ENCODE assay signal across 12 mouse cellular contexts in genomic region chr1:156787164-156787863, GRCm38 (mm10). TPM values are rescaled to one million over a fixed set of nuclear protein-coding genes. Genes with fewer than 3 reads are reported as not detected.
DNase-seq lines count a peak whose midpoint lies in the region; ATAC-seq and TF ChIP-seq lines count a peak whose summit lies in the region.
"Had no signal": no experiment of that assay in that cellular context is flagged by ENCODE, and none has a peak within 500 bp of the region (broad histone marks: within the 10 kb centered on the region; RNA-seq: fewer than 3 reads in every experiment).

No protein-coding gene starts in this region.

- no peaks in the 10 kb centered on the region for H3K27me3 ChIP-seq in liver, postnatal 0 days (ENCODE audit: insufficient read depth, low read length)
- no peaks in the 10 kb centered on the region for H3K27me3 ChIP-seq in liver, embryonic 11.5 days (replicated peaks; ENCODE audit: control insufficient read depth, insufficient read depth, low read length)
- H3K27me3 ChIP-seq in embryonic facial prominence, embryonic 12.5 days, result no peaks in the 10 kb centered on the region
- H3K27me3 ChIP-seq in midbrain, embryonic 15.5 days (replicated peaks), result no peaks in the 10 kb centered on the region
- H3K27me3 ChIP-seq in kidney, embryonic 14.5 days (ENCODE audit: control insufficient read depth, insufficient read depth, low read length), result no peaks in the 10 kb centered on the region
- H3K27me3 ChIP-seq: liver, embryonic 15.5 days had no signal

- H3K9ac ChIP-seq in liver, postnatal 0 days (replicated peaks), result no peak overlapping the region
- no peak overlapping the region for H3K9ac ChIP-seq in liver, embryonic 11.5 days (ENCODE audit: low read depth, low read length)
- H3K9ac ChIP-seq in embryonic facial prominence, embryonic 12.5 days, result no peak overlapping the region
- H3K9ac ChIP-seq in midbrain, embryonic 15.5 days, result no peak overlapping the region
- no peak overlapping the region for H3K9ac ChIP-seq in kidney, embryonic 14.5 days (ENCODE audit: low read depth, low read length)
- H3K9ac ChIP-seq: liver, embryonic 15.5 days; midbrain, embryonic 12.5 days had no signal

- TF ChIP-seq CTCF in liver, postnatal 0 days (IDR thresholded peaks at IDR 0.05; ENCODE audit: low read depth), result no peak

- no peaks in the 10 kb centered on the region for H3K36me3 ChIP-seq in liver, postnatal 0 days (replicated peaks; ENCODE audit: insufficient read depth, low read length)
- no peaks in the 10 kb centered on the region for H3K36me3 ChIP-seq in liver, embryonic 11.5 days (ENCODE audit: control insufficient read depth, insufficient read depth, low read length)
- H3K36me3 ChIP-seq in embryonic facial prominence, embryonic 12.5 days, result no peaks in the 10 kb centered on the region
- H3K36me3 ChIP-seq in midbrain, embryonic 15.5 days (replicated peaks), result no peaks in the 10 kb centered on the region
- H3K36me3 ChIP-seq in kidney, embryonic 14.5 days (ENCODE audit: control insufficient read depth, insufficient read depth, low read length), result no peaks in the 10 kb centered on the region
- H3K36me3 ChIP-seq: liver, embryonic 15.5 days; midbrain, embryonic 12.5 days had no signal

- no peak overlapping the region for H3K27ac ChIP-seq in liver, postnatal 0 days (ENCODE audit: low read depth)
- H3K27ac ChIP-seq in liver, embryonic 11.5 days (ENCODE audit: low read depth, low read length), result no peak overlapping the region
- no peak overlapping the region for H3K27ac ChIP-seq in embryonic facial prominence, embryonic 12.5 days
- no peak overlapping the region for H3K27ac ChIP-seq in midbrain, embryonic 15.5 days
- H3K27ac ChIP-seq in kidney, embryonic 14.5 days (ENCODE audit: low read depth, low read length), result no peak overlapping the region
- H3K27ac ChIP-seq: heart, adult 2 months; liver, embryonic 15.5 days; midbrain, embryonic 12.5 days had no signal

- WGBS in liver, postnatal 0 days (ENCODE audit: insufficient replicate concordance), result 54% methylated on average over 6 of the region's 6 CpGs
- WGBS in liver, embryonic 11.5 days, result 57% methylated on average over 6 of the region's 6 CpGs
- WGBS in embryonic facial prominence, embryonic 12.5 days, result 56% methylated on average over 6 of the region's 6 CpGs
- WGBS in midbrain, embryonic 15.5 days, result 22% methylated on average over 6 of the region's 6 CpGs
- 51% methylated on average over 6 of the region's 6 CpGs for whole genome bisulfite sequencing in kidney, embryonic 14.5 days

- peak; percentile 21 to 36 for DNase-seq in cerebellum, postnatal 10 days
- no peak for DNase-seq in cerebellum, adult 9-11 months
- peak; percentile 6 for DNase-seq in liver, postnatal 0 days
- DNase-seq in liver, embryonic 11.5 days (ENCODE audit: low spot score), result no peak
- no peak for DNase-seq in gastrocnemius, adult 8-10 months (ENCODE audit: low spot score in 2 of 2)
- DNase-seq: cerebellum, adult 11-12 months; heart, adult 2 months had no signal

- no peaks in the 10 kb centered on the region for H3K9me3 ChIP-seq in liver, postnatal 0 days (ENCODE audit: low read length)
- H3K9me3 ChIP-seq in liver, embryonic 11.5 days (ENCODE audit: control insufficient read depth, low read length), result no peaks in the 10 kb centered on the region
- H3K9me3 ChIP-seq in embryonic facial prominence, embryonic 12.5 days, result no peaks in the 10 kb centered on the region
- no peaks in the 10 kb centered on the region for H3K9me3 ChIP-seq in midbrain, embryonic 15.5 days
- no peaks in the 10 kb centered on the region for H3K9me3 ChIP-seq in kidney, embryonic 14.5 days (ENCODE audit: control insufficient read depth, low read length)
- H3K9me3 ChIP-seq: liver, embryonic 15.5 days; midbrain, embryonic 12.5 days had no signal

- H3K4me1 ChIP-seq in liver, postnatal 0 days (ENCODE audit: insufficient read depth), result no peaks in the 10 kb centered on the region
- 0 out of 2 replicates have a peak, but pooled peaks cover 3% of the 10 kb centered on the region for H3K4me1 ChIP-seq in liver, embryonic 11.5 days (replicated peaks; ENCODE audit: control insufficient read depth, insufficient read depth, low read length)
- H3K4me1 ChIP-seq in embryonic facial prominence, embryonic 12.5 days, result peaks cover 32% of the 10 kb centered on the region; the same call in 1 of the 2 replicates
- peaks cover 7% of the 10 kb centered on the region for H3K4me1 ChIP-seq in midbrain, embryonic 15.5 days
- peaks cover 4% of the 10 kb centered on the region; the same call in 1 of the 2 replicates for H3K4me1 ChIP-seq in kidney, embryonic 14.5 days (ENCODE audit: control insufficient read depth, insufficient read depth, low read length)
- H3K4me1 ChIP-seq: liver, embryonic 15.5 days had no signal

- no peak overlapping the region for H3K4me2 ChIP-seq in liver, postnatal 0 days (ENCODE audit: low read depth, low read length)
- no peak overlapping the region for H3K4me2 ChIP-seq in liver, embryonic 11.5 days
- H3K4me2 ChIP-seq in embryonic facial prominence, embryonic 12.5 days (replicated peaks), result 0 out of 2 replicates have a peak overlapping the region, but pooled peaks have one; percentile 5
- no peak overlapping the region for H3K4me2 ChIP-seq in midbrain, embryonic 15.5 days
- no peak overlapping the region for H3K4me2 ChIP-seq in kidney, embryonic 14.5 days (replicated peaks; ENCODE audit: low read depth, low read length)
- H3K4me2 ChIP-seq: liver, embryonic 15.5 days; midbrain, embryonic 12.5 days had no signal

- no peak for ATAC-seq in liver, postnatal 0 days
- no peak for ATAC-seq in liver, embryonic 11.5 days (replicated peaks; ENCODE audit: low FRiP score)
- ATAC-seq in embryonic facial prominence, embryonic 12.5 days (ENCODE audit: insufficient number of reproducible peaks, insufficient read depth, low FRiP score, low TSS enrichment), result no peak
- 0 out of 2 replicates have a peak, but pooled peaks have one; percentile 34 for ATAC-seq in midbrain, embryonic 15.5 days (replicated peaks)
- ATAC-seq in kidney, embryonic 14.5 days (ENCODE audit: low FRiP score, low TSS enrichment), result no peak

- no peak overlapping the region for H3K4me3 ChIP-seq in liver, postnatal 0 days (ENCODE audit: low read depth, low read length)
- H3K4me3 ChIP-seq in liver, embryonic 11.5 days (ENCODE audit: low read depth, low read length), result no peak overlapping the region
- H3K4me3 ChIP-seq in embryonic facial prominence, embryonic 12.5 days, result no peak overlapping the region
- no peak overlapping the region for H3K4me3 ChIP-seq in midbrain, embryonic 15.5 days
- H3K4me3 ChIP-seq in kidney, embryonic 14.5 days (ENCODE audit: low read length), result no peak overlapping the region
- H3K4me3 ChIP-seq: heart, adult 2 months; liver, embryonic 15.5 days; midbrain, embryonic 12.5 days had no signal

- no peak for TF ChIP-seq EP300 in liver, postnatal 0 days (IDR thresholded peaks at IDR 0.05; ENCODE audit: low read depth)

RNA-seq across cellular contexts. Expression of gene Angptl1, which starts 51.0 kb away (rescaled TPM):
- 0.09 and 0.19 TPM in 2 replicates for polyA plus RNA-seq in liver, postnatal 0 days (2015; fragmentation: Nextera tagmentation; extraction: Ambion mirVana)
- 0.92 and 1.1 TPM in 2 replicates for polyA plus RNA-seq in liver, embryonic 11.5 days (2014; fragmentation: Nextera tagmentation; extraction: Ambion mirVana)
- polyA plus RNA-seq in embryonic facial prominence, embryonic 12.5 days (2016; fragmentation: Nextera tagmentation; extraction: Ambion mirVana), result 21.3 and 24.1 TPM in 2 replicates
- polyA plus RNA-seq in midbrain, embryonic 15.5 days (2015; fragmentation: Nextera tagmentation; extraction: Ambion mirVana), result 0.64 and 1.1 TPM in 2 replicates
- polyA plus RNA-seq in kidney, embryonic 14.5 days (2014; fragmentation: Nextera tagmentation; extraction: Ambion mirVana), result 1.4 and 1.5 TPM in 2 replicates
- 1 to 10 TPM; 4.5 to 6.4 (median 5.9) TPM for total RNA-seq in gastrocnemius, adult 8-10 months (2022)

Comparison
In these comparisons a context has a peak if more than half of its experiments do, and no peak if none do; other contexts are left out.
1. DNase-seq: peak in cerebellum, postnatal 10 days (2 of 2) and liver, postnatal 0 days (single experiment); none in cerebellum, adult 9-11 months (single experiment), liver, embryonic 11.5 days (single experiment) and gastrocnemius, adult 8-10 months (0 of 2).